Mouse (Mus musculus): Measurements from ENCODE around the gene Tbc1d10c.

The Tbc1d10c gene

DNA sequence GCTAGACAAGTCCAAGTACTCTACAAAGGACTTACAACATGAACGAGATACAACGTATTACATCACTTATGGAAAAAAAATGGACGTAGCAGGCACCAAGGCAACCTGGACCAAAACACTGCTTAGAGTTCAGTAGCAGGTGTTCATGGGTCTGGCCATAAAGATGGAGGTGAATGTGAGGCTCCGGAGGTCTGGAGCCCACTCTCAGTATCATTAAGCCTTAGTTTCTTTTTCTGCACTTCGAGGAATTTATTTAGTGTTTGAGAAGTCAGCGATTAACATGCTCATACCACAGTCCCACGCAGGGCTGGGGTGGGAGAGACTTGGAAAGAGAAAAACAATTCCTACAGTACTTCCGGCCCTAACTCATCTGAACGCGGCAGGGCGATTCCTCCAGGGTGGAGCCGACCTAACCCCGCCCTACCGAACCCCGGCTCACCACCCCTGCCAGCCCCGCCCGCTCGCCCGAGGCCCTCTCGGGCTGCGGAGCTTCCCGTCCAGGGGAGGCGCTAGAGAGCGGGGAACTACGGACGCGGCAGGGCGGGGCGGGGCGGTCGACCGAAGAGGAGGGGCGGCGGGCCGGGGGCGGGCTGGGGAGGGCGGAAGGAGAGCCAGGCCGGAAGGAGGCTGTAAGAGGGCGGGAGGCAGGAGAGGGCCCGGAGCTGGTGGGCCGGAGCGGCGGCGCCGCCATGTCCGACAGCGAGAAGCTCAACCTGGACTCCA, 605 bp upstream of the Tbc1d10c start, which contains the start of gene Ppp1ca:
Ppp1ca (plus strand) TSS at position 538 of the 723 bp plus-strand sequence.
- DNase-seq (ENCODE audit: low spot score): peak; percentile 99

DNA sequence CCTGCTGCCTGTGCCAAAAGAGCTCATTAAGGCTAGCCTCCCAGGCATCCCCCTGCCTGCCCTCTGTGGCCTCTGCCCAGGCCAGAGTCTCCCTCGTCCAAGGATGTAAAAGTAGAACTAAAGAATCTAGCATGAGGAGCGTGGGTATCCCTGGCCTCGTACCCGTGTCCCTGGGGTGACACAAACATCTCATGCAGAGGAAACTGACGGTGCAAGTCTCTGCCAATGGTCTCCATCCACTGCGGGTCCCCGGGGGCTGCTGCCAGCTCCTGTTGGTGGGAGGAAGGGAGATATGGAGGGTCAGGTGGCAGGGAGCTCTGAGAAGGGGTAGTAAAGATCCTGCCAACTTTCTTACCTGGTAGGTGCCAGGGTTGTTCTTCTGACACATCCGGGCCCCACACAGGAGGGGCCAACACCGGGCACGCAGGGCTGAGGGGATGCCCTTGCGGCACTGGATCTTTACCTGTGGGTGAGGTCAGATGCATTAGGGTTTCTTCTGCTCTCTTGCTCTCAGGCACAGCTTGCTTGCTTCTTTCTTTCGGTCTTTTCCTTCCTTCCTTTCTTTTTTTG, 1.9 kb downstream of the Tbc1d10c start:
- no peak for DNase-seq (ENCODE audit: low spot score)

GRCm38 (mm10) chr19:4187303-4187702, 3.8 kb downstream of the Tbc1d10c start:
- no peak for DNase-seq (ENCODE audit: low spot score)

DNA sequence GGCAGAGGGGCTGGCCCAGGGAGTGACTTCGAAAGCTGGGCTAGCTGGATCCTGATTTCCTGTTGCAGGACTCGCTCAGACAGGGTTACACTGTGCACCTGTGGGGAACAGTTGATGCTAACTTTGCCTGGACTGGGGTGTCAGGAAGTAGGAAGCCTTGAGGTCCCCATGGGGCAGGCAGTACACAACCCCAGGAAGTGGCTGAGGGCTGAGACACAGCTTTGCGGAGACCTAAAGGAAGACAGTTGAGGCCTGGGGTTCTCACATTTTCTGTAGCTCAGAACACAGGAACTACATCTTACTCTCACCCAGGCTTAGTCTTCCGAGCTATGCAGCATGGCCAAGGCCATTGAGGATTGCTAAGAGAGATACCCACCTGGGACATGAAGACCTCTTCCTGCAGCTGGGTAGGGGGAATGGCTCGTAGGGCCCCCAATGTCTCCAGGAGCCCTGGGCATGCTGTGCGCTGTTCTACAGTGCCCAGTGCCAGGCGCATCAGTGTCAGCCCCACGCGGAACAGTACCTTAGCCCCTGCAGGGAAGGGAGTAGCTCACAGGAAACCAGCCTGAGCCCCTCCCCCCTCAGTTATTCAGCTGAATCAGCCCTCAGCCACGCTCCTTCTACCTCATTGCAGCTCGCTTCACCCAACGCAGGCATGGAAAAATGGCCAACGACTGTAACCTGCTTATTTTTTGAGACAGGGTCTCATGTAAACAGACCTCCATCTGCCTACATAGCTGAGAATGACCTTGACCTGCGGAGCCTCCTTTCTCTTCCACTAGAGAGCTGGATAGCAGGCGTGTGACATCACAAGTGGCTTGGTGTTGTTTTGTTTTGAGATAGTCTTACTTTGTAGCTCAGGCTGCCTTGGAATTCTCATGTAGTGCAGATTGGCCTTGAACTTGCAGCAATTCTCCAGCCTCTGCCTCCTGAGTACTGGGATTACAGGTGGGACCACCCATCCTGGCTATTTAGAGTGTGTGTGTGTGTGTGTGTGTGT, 5.8 kb downstream of the Tbc1d10c start:
- no peak for DNase-seq (ENCODE audit: low spot score)

DNA sequence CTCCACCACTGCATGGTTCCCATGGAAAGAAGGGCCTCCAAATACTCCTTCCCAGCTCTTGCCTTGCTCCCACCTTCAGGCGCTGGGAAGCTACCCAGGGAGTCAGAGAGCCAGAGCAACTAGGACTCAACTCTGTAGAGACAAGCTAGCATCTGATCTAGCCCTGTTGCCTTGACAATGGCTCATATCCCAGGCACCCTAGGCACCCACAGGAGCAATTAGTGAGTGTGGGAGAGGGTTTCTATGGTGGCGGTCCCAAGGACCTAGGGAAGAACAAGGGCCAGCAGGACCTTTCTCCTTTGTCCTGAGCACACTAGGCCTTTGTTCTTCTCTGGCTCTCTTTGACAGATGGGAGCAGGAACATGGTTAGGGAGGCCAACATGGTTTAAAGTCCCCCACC, 7.4 kb downstream of the Tbc1d10c start:
- DNase-seq (ENCODE audit: low spot score): no peak

GRCm38 (mm10) chr19:4181892-4182291, 9.2 kb downstream of the Tbc1d10c start:
- DNase-seq (ENCODE audit: low spot score): no peak

- DNase-seq (ENCODE audit: low spot score): no peak
Measured at GRCm38 (mm10) chr19:4180411-4180810, 10.7 kb downstream of the Tbc1d10c start.

GRCm38 (mm10) chr19:4175368-4175947, 15.6 kb downstream of the Tbc1d10c start, which contains the start of gene Carns1:
Gene Carns1, minus strand, starts transcription at chr19:4175479.
- no peak for DNase-seq (ENCODE audit: low spot score)

- no peak for DNase-seq (ENCODE audit: low spot score)
Measured at GRCm38 (mm10) chr19:4172925-4173324, 18.2 kb downstream of the Tbc1d10c start.

DNA sequence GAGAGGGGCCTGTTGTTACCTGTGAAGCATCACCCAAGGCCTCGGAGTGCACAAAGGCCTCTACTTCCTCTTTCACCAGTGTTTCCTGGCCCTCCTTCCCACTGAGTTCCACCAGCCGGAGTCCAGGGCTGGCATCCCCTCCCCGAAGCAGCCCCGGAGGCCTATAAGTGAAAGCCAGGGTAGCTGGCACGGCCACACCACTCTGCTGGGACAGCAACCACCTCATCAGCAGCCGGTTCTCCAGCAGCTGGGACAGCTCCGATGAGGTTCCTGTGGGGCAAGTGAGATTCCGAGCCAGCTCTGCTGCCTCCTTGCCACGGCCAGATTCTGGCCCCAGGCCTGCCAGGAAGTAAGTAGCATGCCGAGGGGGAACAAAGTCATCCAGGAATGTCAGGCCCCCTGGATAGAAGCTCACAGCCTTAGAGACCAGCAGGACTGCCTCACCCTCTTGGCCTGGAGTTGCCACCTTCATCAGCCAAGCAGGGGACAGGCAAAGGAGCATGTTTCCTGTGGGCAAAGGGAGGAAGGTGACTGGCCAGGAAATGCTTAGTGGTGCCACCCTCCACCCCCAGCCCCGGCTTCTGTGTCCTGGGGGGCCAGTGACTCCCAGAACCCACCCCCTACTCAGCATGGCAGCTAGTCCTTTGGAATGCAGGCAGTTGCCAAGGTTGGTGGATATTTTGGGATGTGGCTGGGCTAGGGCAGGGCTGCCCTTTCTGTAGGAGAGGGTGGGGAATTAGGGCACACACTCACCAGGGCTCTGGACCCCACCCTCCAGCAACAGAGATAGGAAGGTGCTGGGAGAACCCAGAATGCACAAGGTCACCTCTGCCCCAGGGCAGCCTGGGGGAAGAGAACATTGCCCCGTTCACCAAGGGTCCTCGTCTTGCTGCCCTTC, 19.4 kb downstream of the Tbc1d10c start:
- DNase-seq (ENCODE audit: low spot score): no peak

GRCm38 (mm10) chr19:4170723-4171392, 20.2 kb downstream of the Tbc1d10c start:
- DNase-seq (ENCODE audit: low spot score): no peak

DNA sequence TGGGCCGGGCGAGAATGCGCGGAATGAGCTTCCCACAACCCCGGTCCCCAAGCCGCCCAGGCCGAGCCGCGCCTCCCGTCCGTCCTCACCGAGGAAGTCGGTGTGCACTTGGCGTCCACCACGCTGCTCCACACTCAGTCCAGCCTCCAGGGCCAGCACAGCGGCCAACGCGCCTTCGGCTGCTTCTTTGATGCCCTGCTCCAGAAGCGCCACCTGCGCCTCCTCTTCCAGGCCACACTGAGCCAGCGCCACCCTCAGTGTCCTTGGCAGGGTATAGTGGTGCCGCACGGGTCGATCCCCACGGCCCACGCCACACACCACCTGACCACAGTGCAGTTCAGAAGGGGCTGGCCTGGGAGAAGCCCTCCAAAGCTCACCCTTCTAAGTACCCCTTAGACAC, 21.3 kb downstream of the Tbc1d10c start:
- DNase-seq (ENCODE audit: low spot score): no peak

- DNase-seq (ENCODE audit: low spot score): peak; percentile 98
Measured at GRCm38 (mm10) chr19:4169378-4169784, 21.7 kb downstream of the Tbc1d10c start.

DNA sequence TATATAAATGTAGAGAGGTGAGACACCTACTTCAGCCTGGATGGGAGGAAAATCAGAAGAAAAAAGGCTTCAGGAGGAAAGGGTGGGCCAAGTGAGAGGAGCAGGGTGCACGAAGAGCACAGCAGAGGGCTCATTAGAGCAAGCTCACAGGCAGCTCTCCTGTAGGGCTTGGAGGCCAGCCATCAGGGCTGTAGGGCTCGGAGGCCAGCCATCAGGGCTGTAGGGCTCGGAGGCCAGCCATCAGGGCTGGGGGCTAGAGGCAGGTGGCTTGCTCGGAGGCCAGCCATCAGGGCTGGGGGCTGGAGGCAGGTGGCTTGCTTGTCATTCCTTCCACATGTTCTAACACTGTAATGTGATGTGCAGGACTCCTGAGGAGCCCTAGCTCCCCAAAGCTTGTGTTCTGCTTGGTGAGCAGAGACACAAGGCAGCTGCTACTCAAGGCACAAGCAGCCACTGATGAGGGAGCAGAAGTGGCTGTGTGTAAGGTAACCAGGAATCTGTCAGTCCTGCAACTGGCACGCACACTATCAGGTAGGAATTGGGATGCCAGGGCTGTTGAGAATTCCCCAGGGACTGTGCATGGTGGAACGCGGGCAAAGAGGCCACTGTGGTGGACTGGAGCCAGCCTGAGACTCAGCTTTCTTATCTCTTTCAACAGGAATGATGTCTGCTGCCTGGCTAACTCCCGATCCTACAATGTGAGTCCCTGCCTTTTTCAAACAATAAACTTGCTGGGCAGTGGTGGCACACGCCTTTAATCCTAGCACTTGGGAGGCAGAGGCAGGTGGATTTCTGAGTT, 24.2 kb downstream of the Tbc1d10c start:
- DNase-seq (ENCODE audit: low spot score): no peak

GRCm38 (mm10) chr19:4164721-4165120, 26.4 kb downstream of the Tbc1d10c start:
- DNase-seq (ENCODE audit: low spot score): no peak

- no peak for DNase-seq (ENCODE audit: low spot score)
Measured at GRCm38 (mm10) chr19:4164100-4164499, 27.0 kb downstream of the Tbc1d10c start.

DNA sequence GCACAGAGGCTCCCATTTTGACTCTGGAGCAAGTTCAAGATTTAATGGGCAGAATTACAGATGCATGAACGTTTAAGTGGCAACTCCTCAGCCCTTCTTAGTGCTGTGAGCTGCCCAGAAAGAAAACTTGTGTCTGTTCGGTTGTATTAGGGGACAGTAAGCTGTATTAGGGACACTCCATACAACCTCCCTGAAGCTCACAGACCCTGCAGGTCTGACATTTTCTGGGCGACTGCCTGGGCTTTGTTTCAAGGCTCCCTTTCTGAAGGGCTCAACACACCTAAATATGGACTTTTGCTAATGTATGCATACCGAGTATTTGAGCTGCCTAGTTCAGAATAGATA, 27.6 kb downstream of the Tbc1d10c start:
- no peak for DNase-seq (ENCODE audit: low spot score)

DNA sequence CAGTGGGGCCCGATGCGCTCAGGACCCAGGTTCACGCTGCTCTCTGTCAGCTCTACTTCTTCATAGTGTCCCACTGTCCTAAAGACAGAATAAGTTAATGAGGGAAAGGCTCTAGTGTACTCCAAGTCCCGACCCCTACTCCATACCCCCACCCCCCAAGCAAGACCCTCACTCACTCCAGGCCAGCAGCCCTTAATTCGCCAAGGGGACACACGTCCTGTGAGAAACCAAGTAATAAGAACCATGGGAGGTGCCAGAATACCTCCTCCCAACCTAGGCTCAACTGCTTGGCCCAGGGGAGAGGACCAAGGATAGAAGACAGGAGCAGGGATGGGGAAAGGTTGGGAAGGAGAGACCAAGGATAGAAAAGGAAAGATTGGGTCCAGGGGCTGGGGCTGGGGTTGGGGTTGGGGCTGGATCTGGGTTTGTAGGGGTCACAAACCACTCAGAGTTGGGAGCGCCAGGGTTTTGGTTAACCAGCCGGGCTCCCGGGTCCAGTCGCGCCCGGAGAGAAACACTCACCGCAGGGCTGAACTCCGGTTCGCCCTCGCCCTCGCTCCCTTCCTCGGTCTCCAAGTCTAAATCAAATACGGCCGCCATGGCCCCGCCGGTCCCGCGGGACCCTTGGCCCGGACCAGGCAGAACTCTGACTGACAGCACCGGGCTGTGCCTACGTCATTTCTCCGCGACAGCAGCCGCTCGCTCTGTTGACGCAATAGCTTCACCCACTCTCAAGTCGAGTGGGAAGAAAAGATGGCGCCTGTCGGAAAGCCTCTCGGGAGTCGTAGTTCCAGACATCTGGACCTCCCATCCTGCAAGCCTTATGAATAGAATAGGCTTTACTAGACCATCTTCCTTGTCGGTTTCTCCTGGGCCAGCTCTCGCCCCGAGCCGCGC, 28.2 kb downstream of the Tbc1d10c start, which contains the start of gene Rps6kb2:
Rps6kb2 (minus strand) TSS at position 709 of the 897 bp plus-strand sequence.
- peak; percentile 95 for DNase-seq (ENCODE audit: low spot score)

DNA sequence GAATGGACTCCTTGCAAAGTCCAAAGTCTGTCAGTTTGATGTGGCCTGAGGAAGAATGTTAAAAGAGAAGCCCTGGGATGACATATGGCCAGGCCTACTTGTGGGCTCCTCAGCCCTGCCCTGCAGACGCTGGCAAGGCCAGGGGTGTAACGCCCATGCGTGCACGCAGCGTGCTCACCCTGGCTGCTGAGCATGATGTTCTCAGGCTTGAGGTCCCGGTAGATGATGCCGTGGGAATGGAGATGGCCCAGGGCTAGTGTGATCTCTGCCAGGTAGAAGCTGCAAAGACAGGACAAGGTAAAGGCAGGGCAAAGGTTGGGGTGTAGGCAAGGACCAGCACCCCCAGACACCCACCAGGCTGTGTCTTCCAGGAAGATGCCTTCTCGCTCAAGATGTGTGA, 32.0 kb downstream of the Tbc1d10c start:
- no peak for DNase-seq (ENCODE audit: low spot score)

All from urinary bladder, postnatal 25 days (tissue).